Mouse (Mus musculus) CH12.LX (cell line): ENCODE measurements around the gene Chac1. TPM values are rescaled to one million over a fixed set of nuclear protein-coding genes. Genes with fewer than 3 reads are reported as not detected.
A peak's percentile ranks its signal among the peaks of the same experiment; 100 is the strongest.

ENCODE experiments used
- DNase-seq: peaks from one replicate; pipeline ENCODE4 v3.0.0-alpha.2; 2013; ENCODE audit errors: extremely low read depth
- H3K27ac ChIP-seq: 2 replicates; pipeline ENCODE4 v1.5.1; 2012; ENCODE audit warnings: low read depth, mild to moderate bottlenecking, control low read depth, moderate library complexity; ENCODE audit not compliant: insufficient read depth
- H3K27me3 ChIP-seq: replicated peaks from 2 replicates; pipeline ENCODE3; 2012; ENCODE audit warnings: inconsistent platforms
- H3K36me3 ChIP-seq, 2 experiments: replicated peaks in 1 of 2; 2 replicates each; pipeline versions ENCODE3 to v1.6.1; 2012; ENCODE audit warnings: inconsistent platforms in 1 of 2, low read length in 1 of 2, mild to moderate bottlenecking in 1 of 2, mixed read lengths in 1 of 2, moderate library complexity in 1 of 2; ENCODE audit not compliant: control insufficient read depth in 1 of 2, insufficient read depth in 1 of 2
- H3K4me1 ChIP-seq, 2 experiments: 2 replicates each; pipeline ENCODE4 v1.6.1; 2012; ENCODE audit warnings: inconsistent platforms in 1 of 2, moderate library complexity in 1 of 2; ENCODE audit not compliant: insufficient read depth in 2 of 2, control insufficient read depth in 1 of 2
- H3K4me2 ChIP-seq: 2 replicates; pipeline ENCODE4 v1.6.1; 2012; ENCODE audit warnings: low read depth, mild to moderate bottlenecking, control low read depth; ENCODE audit not compliant: poor library complexity, insufficient read depth, severe bottlenecking
- H3K4me3 ChIP-seq, 3 experiments: fragments of 150-350 bp in 1 of 3; sonication (generic) in 1 of 3; replicated peaks in 1 of 3; 2 replicates each; pipeline versions ENCODE3 to v1.5.1; 2011 to 2012; ENCODE audit warnings: low read depth in 2 of 3, low read length in 2 of 3, mild to moderate bottlenecking in 2 of 3, moderate library complexity in 2 of 3, control low read depth in 1 of 3, improper control_type of control experiment in 1 of 3, inconsistent platforms in 1 of 3, mixed read lengths in 1 of 3; ENCODE audit not compliant: poor library complexity in 1 of 3
- H3K79me2 ChIP-seq: replicated peaks from 2 replicates; pipeline ENCODE4 v1.6.1; 2012; ENCODE audit warnings: mild to moderate bottlenecking, moderate library complexity; ENCODE audit not compliant: control insufficient read depth, poor library complexity, insufficient read depth, severe bottlenecking; ENCODE audit errors: extremely low read depth
- H3K9ac ChIP-seq: 2 replicates; pipeline ENCODE4 v1.6.1; 2012; ENCODE audit warnings: low read depth, mild to moderate bottlenecking, control low read depth, moderate library complexity; ENCODE audit not compliant: insufficient read depth
- H3K9me3 ChIP-seq: replicated peaks from 2 replicates; pipeline ENCODE3; 2012; ENCODE audit warnings: low read length, inconsistent platforms, mixed read lengths
- BHLHE40 ChIP-seq: IDR thresholded peaks from 2 replicates; pipeline ENCODE4 v1.6.1; 2011; ENCODE audit warnings: mild to moderate bottlenecking, low read depth, low read length, improper control_type of control experiment
- CHD2 ChIP-seq: IDR thresholded peaks from 2 replicates; pipeline ENCODE4 v1.6.1; 2011; ENCODE audit warnings: low read length, improper control_type of control experiment
- CTCF ChIP-seq, 2 experiments: IDR thresholded peaks in 1 of 2; conservative IDR thresholded peaks in 1 of 2; 2 replicates each; pipeline ENCODE4 v1.5.1; 2011 to 2012; ENCODE audit warnings: low read depth in 2 of 2, low read length in 2 of 2, improper control_type of control experiment in 1 of 2, inconsistent platforms in 1 of 2, mild to moderate bottlenecking in 1 of 2, moderate library complexity in 1 of 2
- ETS1 ChIP-seq: conservative IDR thresholded peaks from 2 replicates; pipeline ENCODE4 v1.6.1; 2012; ENCODE audit warnings: low read depth, mild to moderate bottlenecking, inconsistent platforms, low read length, improper control_type of control experiment, moderate library complexity
- HCFC1 ChIP-seq: IDR thresholded peaks from 2 replicates; pipeline ENCODE4 v1.6.1; 2012; ENCODE audit warnings: low read depth, mild to moderate bottlenecking, inconsistent platforms, low read length, improper control_type of control experiment
- IRF4 ChIP-seq: IDR thresholded peaks from 2 replicates; pipeline ENCODE4 v1.6.1; 2014; ENCODE audit warnings: low read depth, mild to moderate bottlenecking, inconsistent platforms, low read length, improper control_type of control experiment
- JUN ChIP-seq: IDR thresholded peaks from 2 replicates; pipeline ENCODE4 v1.6.1; 2011; ENCODE audit warnings: low read depth, mild to moderate bottlenecking, low read length, improper control_type of control experiment, moderate library complexity; ENCODE audit not compliant: insufficient read depth
- JUND ChIP-seq: conservative IDR thresholded peaks from 2 replicates; pipeline ENCODE4 v1.6.1; 2011; ENCODE audit warnings: low read depth, low read length, improper control_type of control experiment
- KAT2A ChIP-seq: IDR thresholded peaks from 2 replicates; pipeline ENCODE4 v1.6.1; 2012; ENCODE audit warnings: low read length, improper control_type of control experiment, inconsistent platforms; ENCODE audit not compliant: insufficient replicate concordance
- MAX ChIP-seq: IDR thresholded peaks from 2 replicates; pipeline ENCODE4 v1.6.1; 2011; ENCODE audit warnings: low read length, improper control_type of control experiment
- MAZ ChIP-seq: IDR thresholded peaks from 2 replicates; pipeline ENCODE4 v1.6.1; 2012; ENCODE audit warnings: low read depth, mild to moderate bottlenecking, inconsistent platforms, low read length, improper control_type of control experiment, moderate library complexity
- MXI1 ChIP-seq: IDR thresholded peaks from 2 replicates; pipeline ENCODE4 v1.6.1; 2011; ENCODE audit warnings: mild to moderate bottlenecking, low read depth, low read length, improper control_type of control experiment
- NELFE ChIP-seq: IDR thresholded peaks from 2 replicates; pipeline ENCODE4 v1.6.1; 2011; ENCODE audit warnings: low read depth, low read length, improper control_type of control experiment
- NRF1 ChIP-seq: IDR thresholded peaks from 2 replicates; pipeline ENCODE4 v1.6.1; 2014; ENCODE audit warnings: low read depth, mild to moderate bottlenecking, inconsistent platforms, low read length, improper control_type of control experiment, moderate library complexity
- PAX5 ChIP-seq: IDR thresholded peaks from 2 replicates; pipeline ENCODE4 v1.6.1; 2012; ENCODE audit warnings: low read length, inconsistent platforms, mixed read lengths
- POLR2AphosphoS2 ChIP-seq: IDR thresholded peaks from 2 replicates; pipeline ENCODE4 v1.6.1; 2011; ENCODE audit warnings: low read depth, low read length, improper control_type of control experiment
- RAD21 ChIP-seq: IDR thresholded peaks from 2 replicates; pipeline ENCODE4 v1.6.1; 2011; ENCODE audit warnings: low read depth, mild to moderate bottlenecking, low read length, improper control_type of control experiment, moderate library complexity
- RCOR1 ChIP-seq: conservative IDR thresholded peaks from 2 replicates; pipeline ENCODE4 v1.6.1; 2012; ENCODE audit warnings: low read depth, mild to moderate bottlenecking, inconsistent platforms, low read length, improper control_type of control experiment
- SIN3A ChIP-seq: IDR thresholded peaks from 2 replicates; pipeline ENCODE4 v1.6.1; 2012; ENCODE audit warnings: low read length, improper control_type of control experiment, inconsistent platforms
- TCF12 ChIP-seq: IDR thresholded peaks from 2 replicates; pipeline ENCODE4 v1.6.1; 2014; ENCODE audit warnings: low read depth, mild to moderate bottlenecking, inconsistent platforms, low read length, improper control_type of control experiment
- USF1 ChIP-seq: IDR thresholded peaks from 2 replicates; pipeline ENCODE4 v1.6.1; 2014; ENCODE audit warnings: low read depth, mild to moderate bottlenecking, inconsistent platforms, low read length, improper control_type of control experiment
- USF2 ChIP-seq: conservative IDR thresholded peaks from 2 replicates; pipeline ENCODE4 v1.6.1; 2011; ENCODE audit warnings: low read depth, low read length, improper control_type of control experiment
- ZC3H11A ChIP-seq: IDR thresholded peaks from 2 replicates; pipeline ENCODE4 v1.6.1; 2012; ENCODE audit warnings: low read depth, mild to moderate bottlenecking, inconsistent platforms, low read length, improper control_type of control experiment
- ZNF384 ChIP-seq: IDR thresholded peaks from 2 replicates; pipeline ENCODE4 v1.6.1; 2012; ENCODE audit warnings: low read depth, low read length, improper control_type of control experiment, inconsistent platforms
- dilution Hi-C: fragments of 300-500 bp; cut with MboI; formaldehyde crosslinking; loops from 2 replicates; pipeline ENCODE4 v1.14.3; 2020; ENCODE audit warnings: low sequenced_read_pairs; ENCODE audit not compliant: extremely low pct_unique_long_range_greater_than_20kb, extremely low pct_ligation_motif_present
- in situ Hi-C: fragments of 300-500 bp; cut with MboI; formaldehyde crosslinking; loops from 3 replicates; pipeline ENCODE4 v1.14.3; 2019; ENCODE audit warnings: low sequenced_read_pairs, low pct_ligation_motif_present, low pct_unique_long_range_greater_than_20kb, mixed read lengths
- polyA plus RNA-seq: library from polyadenylated mRNA; unstranded; fragments of >175 nt; gene quantifications from 2 replicates; pipeline ENCODE4 v1.2.1, GENCODE M21; 2012; ENCODE audit warnings: low read depth; ENCODE audit not compliant: insufficient read length
- total RNA-seq, 2 experiments: library from RNA; depleted of rRNA; stranded (reverse); fragments of 300-350 nt in 1 of 2; fragments of >200 nt in 1 of 2; gene quantifications; 2 replicates each; pipeline ENCODE4 v1.2.3; 2012 to 2014

The Chac1 gene
- total and polyA plus RNA-seq, 3 experiments, result 33.4 to 95.6 (median 49.2) TPM

DNA sequence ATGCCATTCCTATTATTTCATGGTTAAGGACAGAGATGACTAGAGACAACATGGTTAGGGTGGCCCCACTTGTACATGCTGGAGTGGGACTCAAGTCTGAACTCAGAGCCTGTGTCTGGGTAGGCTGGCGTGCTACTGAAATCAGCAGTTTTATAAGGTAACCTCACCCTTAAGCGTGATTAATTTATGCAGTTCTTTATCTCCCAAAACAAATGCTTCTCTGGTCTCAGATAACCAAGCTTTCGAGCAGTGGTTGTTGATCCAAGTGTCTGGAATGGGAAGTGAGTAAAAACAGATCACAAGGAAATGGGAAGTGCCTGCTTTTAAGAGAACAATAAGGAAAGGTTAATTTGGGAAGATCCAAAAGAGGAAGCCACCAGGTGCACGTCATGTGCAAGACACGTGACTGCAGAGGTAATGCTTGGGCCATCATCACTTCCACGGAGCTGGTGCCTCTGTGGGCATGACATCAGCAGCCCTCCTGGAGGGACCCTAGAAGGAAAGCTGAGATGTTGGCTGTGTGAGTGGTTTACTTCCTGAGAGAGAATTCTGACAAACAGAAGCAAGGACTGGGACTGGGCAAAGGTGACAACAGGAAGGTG lies 6.4 kb upstream of the Chac1 start:
- H3K27ac ChIP-seq, result no peak overlapping the region
- no peak overlapping the region for H3K4me3 ChIP-seq
- in situ Hi-C loops (no loop called here), dilution Hi-C loops (no loop called here)
- H3K79me2 ChIP-seq, result no peaks in the 10 kb centered on the region
- no peaks in the 10 kb centered on the region for H3K36me3 ChIP-seq
- peaks cover 3 to 13% of the 10 kb centered on the region in 2 experiments; a peak in 3 of 4 replicates for H3K4me1 ChIP-seq
- H3K9me3 ChIP-seq, result peaks cover 8% of the 10 kb centered on the region
- H3K4me2 ChIP-seq, result no peak overlapping the region
- no peaks in the 10 kb centered on the region for H3K27me3 ChIP-seq
- H3K9ac ChIP-seq, result no peak overlapping the region
- TF ChIP-seq KAT2A (no peak), ZNF384 (no peak), BHLHE40 (peak; percentile 84)
- no peak for DNase-seq

DNA sequence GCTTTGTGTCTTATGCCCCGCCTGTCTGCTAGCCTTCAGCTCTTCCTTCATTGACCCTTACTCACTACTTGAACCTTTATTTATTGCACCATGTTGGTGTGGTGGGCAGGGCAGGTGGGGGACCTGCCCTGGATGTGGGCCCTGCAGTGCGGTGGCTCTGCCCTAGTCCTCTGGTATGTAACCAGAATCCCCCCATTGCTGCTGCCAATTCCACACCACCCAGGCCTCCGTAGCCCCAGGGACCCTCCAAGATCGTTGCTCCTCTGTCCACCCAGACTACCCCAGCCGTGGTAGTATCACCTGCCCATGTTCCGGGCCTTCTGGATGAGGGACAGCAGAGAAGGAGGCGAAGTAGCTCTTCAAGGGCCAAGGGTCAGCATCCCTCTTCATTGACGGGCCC lies 2.7 kb downstream of the Chac1 start:
- Histone ChIP-seq H3K79me2 (peaks cover 29% of the 10 kb centered on the region), H3K4me1 (peaks cover 38 to 65% of the 10 kb centered on the region in 2 experiments), H3K27me3 (no peaks in the 10 kb centered on the region), H3K36me3 (peaks cover 33 to 40% of the 10 kb centered on the region in 2 experiments), H3K9me3 (peaks cover 6% of the 10 kb centered on the region), H3K9ac (peak overlapping the region; percentile 98; the same call in 1 of the 2 replicates), H3K4me2 (peak overlapping the region; percentile 80; the same call in 1 of the 2 replicates), H3K27ac (no peak overlapping the region), H3K4me3 (peak overlapping the region in 2 of 3 experiments; percentile 97 to 98)
- no peak for DNase-seq
- dilution Hi-C loops, result no loop called here
- in situ Hi-C loops, result loop anchor here (5.0 kb wide), 1 partner anchor 34 kb away; no protein-coding TSS in a partner anchor
- TF ChIP-seq ZC3H11A (no peak), NELFE (no peak), ETS1 (no peak)

DNA sequence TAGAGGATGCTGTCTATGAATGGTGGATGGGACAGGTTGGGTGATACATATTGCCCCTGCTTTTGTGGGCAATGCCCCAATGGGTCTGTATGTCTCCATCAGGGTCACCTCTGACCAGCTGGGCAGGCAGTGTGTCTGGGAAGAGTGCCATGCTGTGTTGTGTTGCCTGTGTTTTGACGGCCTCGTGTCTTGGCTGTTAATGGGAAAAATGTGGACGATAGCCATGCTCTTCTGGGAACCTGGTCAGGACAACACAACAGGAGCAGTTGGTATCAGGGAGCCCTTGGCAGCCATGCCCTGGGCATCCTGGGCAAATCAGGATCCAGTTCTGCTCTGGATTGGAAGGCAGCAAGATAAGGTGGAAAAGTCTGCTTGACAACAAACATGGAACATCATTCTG lies 4.1 kb downstream of the Chac1 start:
- Histone ChIP-seq H3K9ac (no peak overlapping the region), H3K36me3 (peaks cover 33 to 40% of the 10 kb centered on the region in 2 experiments), H3K9me3 (peaks cover 7% of the 10 kb centered on the region), H3K79me2 (peaks cover 29% of the 10 kb centered on the region), H3K4me1 (peaks cover 37 to 70% of the 10 kb centered on the region in 2 experiments), H3K4me3 (peak overlapping the region in 1 of 3 experiments; percentile 18), H3K4me2 (0 out of 2 replicates have a peak overlapping the region, but pooled peaks have one; percentile 11), H3K27ac (peak overlapping the region; percentile 50), H3K27me3 (no peaks in the 10 kb centered on the region)
- dilution Hi-C loops, result no loop called here
- peak; percentile 24 for DNase-seq
- TF ChIP-seq JUN (no peak), TCF12 (no peak), SIN3A (no peak), CTCF (conservative IDR thresholded peaks at IDR 0.05 in 1 of 2, IDR thresholded peaks at IDR 0.05 in 1 of 2; ENCODE audit: low read depth in 2 of 2, low read length in 2 of 2) (no peak), MXI1 (no peak), POLR2AphosphoS2 (peak; percentile 96), ZNF384 (no peak), RCOR1 (no peak), USF1 (no peak), MAZ (no peak), PAX5 (no peak), CHD2 (peak; percentile 67; the same call in 1 of the 2 replicates), JUND (no peak), IRF4 (peak; percentile 15; the same call in 1 of the 2 replicates), USF2 (no peak), HCFC1 (no peak), ETS1 (no peak), RAD21 (no peak), MAX (no peak), NRF1 (no peak)
- in situ Hi-C loops, result no loop called here
